Mouse (Mus musculus) heart, embryonic 12.5 days (tissue): ENCODE data around the gene Rin1. TPM values are rescaled to one million over a fixed set of nuclear protein-coding genes. Genes with fewer than 3 reads are reported as not detected.

ENCODE experiments used
- ATAC-seq: fragments of 200-750 bp; cut with Nextera tagmentation; 2 replicates; pipeline ENCODE4 v1.8.0; 2017; ENCODE audit warnings: moderate TSS enrichment, moderate library complexity; ENCODE audit not compliant: insufficient number of reproducible peaks, low FRiP score
- H3K27ac ChIP-seq: fragments of 300-500 bp; sonication (generic); 2 replicates; pipeline ENCODE4 v1.5.1; 2016; ENCODE audit warnings: mild to moderate bottlenecking, moderate library complexity; ENCODE audit not compliant: poor library complexity, severe bottlenecking
- H3K27me3 ChIP-seq: fragments of 300-500 bp; sonication (generic); replicated peaks from 2 replicates; pipeline ENCODE4 v1.6.1; 2016; ENCODE audit warnings: mild to moderate bottlenecking, moderate library complexity
- H3K36me3 ChIP-seq: fragments of 300-500 bp; sonication (generic); 2 replicates; pipeline ENCODE4 v1.6.1; 2016; ENCODE audit warnings: mild to moderate bottlenecking, moderate library complexity
- H3K4me1 ChIP-seq: fragments of 300-500 bp; sonication (generic); replicated peaks from 2 replicates; pipeline ENCODE4 v1.6.1; 2016; ENCODE audit warnings: mild to moderate bottlenecking
- H3K4me2 ChIP-seq: fragments of 300-500 bp; sonication (generic); 2 replicates; pipeline ENCODE4 v1.6.1; 2016; ENCODE audit warnings: mild to moderate bottlenecking, moderate library complexity
- H3K4me3 ChIP-seq: fragments of 300-500 bp; sonication (generic); 2 replicates; pipeline ENCODE4 v1.5.1; 2016; ENCODE audit warnings: mild to moderate bottlenecking
- H3K9ac ChIP-seq: fragments of 300-500 bp; sonication (generic); 2 replicates; pipeline ENCODE4 v1.6.1; 2016; ENCODE audit warnings: mild to moderate bottlenecking, moderate library complexity
- H3K9me3 ChIP-seq: fragments of 300-500 bp; sonication (generic); replicated peaks from 2 replicates; pipeline ENCODE4 v1.6.1; 2016; ENCODE audit warnings: mild to moderate bottlenecking, moderate library complexity
- WGBS: fragments of 180-500 bp; shearing (Covaris S2); methylation state at CpG from one replicate; pipeline ENCODE4 v1.1.7; 2016; 5-methylcytosine and 5-hydroxymethylcytosine counted together
- polyA plus RNA-seq: library from polyadenylated mRNA; unstranded; fragments of >200 nt; fragmentation: Nextera tagmentation; extraction: Ambion mirVana; gene quantifications from 2 replicates; pipeline ENCODE4 v1.2.1, GENCODE M21; 2016

Rin1 gene
- polyA plus RNA-seq, 1 experiment from 2014 or later = 6.2 TPM

GRCm38 (mm10) chr19:5023621-5024479, 26.4 kb upstream of the Rin1 start, which contains the start of gene Slc29a2:
TSS of gene Slc29a2 (plus strand) at chr19:5023860.
- WGBS = under 1% methylated on average over 62 of the region's 62 CpGs
- H3K36me3 ChIP-seq = peaks cover 31% of the 10 kb centered on the region
- no peaks in the 10 kb centered on the region; the same call in 1 of the 2 replicates for H3K4me1 ChIP-seq
- H3K4me2 ChIP-seq = peak within 1 kb of the TSS; percentile 72
- peak within 1 kb of the TSS; percentile 56 for H3K4me3 ChIP-seq
- H3K9ac ChIP-seq = peak within 1 kb of the TSS; percentile 82
- H3K27ac ChIP-seq = peak within 1 kb of the TSS; percentile 82
- peak; percentile 93 for ATAC-seq
- H3K9me3 ChIP-seq = no peaks in the 10 kb centered on the region
- H3K27me3 ChIP-seq = no peaks in the 10 kb centered on the region

- no peak overlapping the region for H3K4me3 ChIP-seq
- no peaks in the 10 kb centered on the region; the same call in 1 of the 2 replicates for H3K4me1 ChIP-seq
- no peak overlapping the region for H3K4me2 ChIP-seq
- ATAC-seq = no peak
- no peaks in the 10 kb centered on the region for H3K9me3 ChIP-seq
- peaks cover 54% of the 10 kb centered on the region for H3K36me3 ChIP-seq
- no peak overlapping the region for H3K27ac ChIP-seq
- WGBS = 89% methylated on average over 8 of the region's 8 CpGs
- H3K27me3 ChIP-seq = no peaks in the 10 kb centered on the region
- no peak overlapping the region for H3K9ac ChIP-seq
Observed at GRCm38 (mm10) chr19:5026111-5026510, 24.2 kb upstream of the Rin1 start.

GRCm38 (mm10) chr19:5032686-5033085, 17.6 kb upstream of the Rin1 start:
- peaks cover 44% of the 10 kb centered on the region for H3K36me3 ChIP-seq
- H3K9me3 ChIP-seq = no peaks in the 10 kb centered on the region
- no peak overlapping the region for H3K27ac ChIP-seq
- H3K4me3 ChIP-seq = no peak overlapping the region
- no peak for ATAC-seq
- no peaks in the 10 kb centered on the region for H3K4me1 ChIP-seq
- no peak overlapping the region for H3K4me2 ChIP-seq
- no peak overlapping the region for H3K9ac ChIP-seq
- H3K27me3 ChIP-seq = no peaks in the 10 kb centered on the region
- 75% methylated on average over 3 of the region's 3 CpGs for WGBS

- H3K9me3 ChIP-seq = no peaks in the 10 kb centered on the region
- no peaks in the 10 kb centered on the region for H3K27me3 ChIP-seq
- WGBS = 76% methylated on average over 4 of the region's 4 CpGs
- H3K4me2 ChIP-seq = no peak overlapping the region
- H3K27ac ChIP-seq = no peak overlapping the region
- ATAC-seq = no peak
- no peak overlapping the region for H3K4me3 ChIP-seq
- peaks cover 5% of the 10 kb centered on the region for H3K36me3 ChIP-seq
- peaks cover 19% of the 10 kb centered on the region for H3K4me1 ChIP-seq
- no peak overlapping the region for H3K9ac ChIP-seq
Observed at GRCm38 (mm10) chr19:5036577-5036976, 13.7 kb upstream of the Rin1 start.

DNA sequence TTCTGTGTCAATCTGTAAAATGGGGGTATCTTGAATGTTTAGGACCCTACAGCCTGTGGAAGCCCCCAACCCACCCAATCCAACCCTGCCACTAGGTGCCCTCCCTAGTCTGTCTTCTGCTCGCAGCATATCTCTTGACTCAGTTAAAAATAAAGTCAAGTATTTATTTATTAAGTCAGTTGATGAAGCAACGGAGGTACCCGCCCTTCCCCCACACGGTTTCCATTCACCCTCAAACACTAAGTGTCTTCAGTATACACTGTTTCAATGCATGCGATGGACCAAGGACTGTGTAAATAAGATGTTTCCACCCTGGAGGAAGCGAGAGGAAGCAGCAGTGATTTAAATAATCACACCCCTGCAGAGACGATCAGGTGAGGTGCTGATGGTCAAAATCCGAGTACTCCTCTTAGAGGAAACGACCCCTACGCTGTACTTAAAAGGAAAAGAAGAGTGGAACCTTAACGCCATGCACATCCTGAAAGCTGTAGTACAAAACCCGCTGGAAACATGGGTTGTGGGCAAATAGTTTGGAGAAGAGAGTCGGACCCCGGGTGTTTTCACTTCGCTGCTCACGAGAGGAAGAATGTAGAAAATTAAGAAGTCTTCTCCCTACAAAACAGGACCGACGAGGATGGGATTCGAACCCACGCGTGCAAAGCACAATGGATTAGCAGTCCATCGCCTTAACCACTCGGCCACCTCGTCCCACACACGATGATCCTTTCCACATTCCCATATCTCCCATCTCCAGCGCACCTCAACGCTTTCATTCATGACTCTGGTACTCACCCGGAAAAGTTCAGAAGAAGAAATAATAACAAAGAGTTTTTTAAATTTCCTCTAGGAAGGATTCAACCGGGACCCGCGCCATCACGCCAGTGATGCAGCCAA, 12.4 kb upstream of the Rin1 start:
- peak overlapping the region; percentile 80 for H3K4me3 ChIP-seq
- 0 out of 2 replicates have a peak, but pooled peaks have one; percentile 19 for ATAC-seq
- H3K27me3 ChIP-seq = no peaks in the 10 kb centered on the region
- H3K9ac ChIP-seq = peak overlapping the region; percentile 95
- peak overlapping the region; percentile 100 for H3K4me2 ChIP-seq
- peaks cover 25% of the 10 kb centered on the region for H3K4me1 ChIP-seq
- peak overlapping the region; percentile 60 for H3K27ac ChIP-seq
- no peaks in the 10 kb centered on the region for H3K9me3 ChIP-seq
- 5% methylated on average over 32 of the region's 32 CpGs for WGBS
- H3K36me3 ChIP-seq = peaks cover 5% of the 10 kb centered on the region; the same call in 1 of the 2 replicates

DNA sequence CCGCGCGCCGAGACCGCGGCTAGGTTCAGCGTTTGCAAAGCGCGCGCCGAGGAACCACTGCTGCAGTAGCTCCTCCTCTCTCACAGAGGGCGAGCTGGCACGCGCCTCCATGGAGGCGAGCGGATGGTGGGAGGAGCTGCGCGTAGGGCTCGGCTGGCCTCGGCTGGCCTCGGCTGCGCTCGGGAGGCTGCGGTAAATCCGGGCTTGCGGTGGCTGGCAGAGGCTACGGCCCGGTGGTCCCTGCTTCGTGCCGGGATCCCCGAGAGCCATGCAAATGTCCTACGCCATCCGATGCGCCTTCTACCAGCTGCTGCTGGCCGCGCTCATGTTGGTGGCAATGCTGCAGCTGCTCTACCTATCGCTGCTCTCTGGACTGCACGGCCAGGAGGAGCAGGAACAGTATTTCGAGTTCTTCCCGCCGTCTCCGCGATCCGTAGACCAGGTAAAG, 11.5 kb upstream of the Rin1 start, which contains the start of the genes B4gat1 and AC124502.3:
Gene B4gat1 (plus strand): TSS at position 118 of the 448 bp plus-strand sequence.
Gene AC124502.3 (plus strand): TSS at position 183 of the 448 bp plus-strand sequence.
- H3K9me3 ChIP-seq = no peaks in the 10 kb centered on the region
- H3K27ac ChIP-seq = peak within 1 kb of the TSS; percentile 60
- H3K36me3 ChIP-seq = peaks cover 7% of the 10 kb centered on the region
- under 1% methylated on average over 44 of the region's 44 CpGs for WGBS
- H3K4me2 ChIP-seq = peak within 1 kb of the TSS; percentile 100
- H3K4me1 ChIP-seq = peaks cover 25% of the 10 kb centered on the region
- peak within 1 kb of the TSS; percentile 95 for H3K9ac ChIP-seq
- no peaks in the 10 kb centered on the region for H3K27me3 ChIP-seq
- ATAC-seq = peak; percentile 85
- H3K4me3 ChIP-seq = peak within 1 kb of the TSS; percentile 80

DNA sequence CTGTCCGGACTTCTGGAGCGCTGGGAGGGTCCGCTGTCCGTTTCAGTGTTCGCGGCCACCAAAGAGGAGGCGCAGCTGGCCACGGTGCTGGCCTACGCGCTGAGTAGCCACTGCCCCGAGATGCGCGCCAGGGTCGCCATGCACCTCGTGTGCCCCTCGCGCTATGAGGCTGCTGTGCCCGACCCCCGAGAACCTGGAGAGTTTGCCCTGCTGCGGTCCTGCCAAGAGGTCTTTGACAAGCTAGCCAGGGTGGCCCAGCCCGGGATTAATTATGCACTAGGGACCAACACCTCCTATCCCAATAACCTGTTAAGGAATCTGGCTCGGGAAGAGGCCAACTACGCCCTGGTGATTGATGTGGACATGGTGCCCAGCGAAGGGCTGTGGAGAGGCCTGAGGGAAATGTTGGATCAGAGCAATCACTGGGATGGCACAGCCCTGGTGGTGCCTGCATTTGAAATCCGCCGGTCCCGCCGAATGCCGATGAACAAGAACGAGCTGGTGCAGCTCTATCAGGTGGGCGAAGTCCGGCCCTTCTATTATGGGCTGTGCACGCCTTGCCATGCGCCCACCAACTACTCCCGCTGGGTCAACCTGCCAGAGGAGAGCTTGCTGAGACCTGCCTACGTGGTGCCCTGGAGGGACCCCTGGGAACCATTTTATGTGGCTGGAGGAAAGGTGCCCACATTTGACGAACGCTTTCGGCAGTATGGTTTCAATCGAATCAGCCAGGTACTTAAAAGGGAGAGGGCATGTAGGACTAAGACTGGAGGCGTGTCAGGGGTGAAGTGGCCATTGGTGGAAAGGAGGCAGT, 10.8 kb upstream of the Rin1 start:
- 15% methylated on average over 41 of the region's 41 CpGs for WGBS
- Histone ChIP-seq H3K36me3 (peaks cover 11% of the 10 kb centered on the region), H3K9ac (peak overlapping the region; percentile 95), H3K9me3 (no peaks in the 10 kb centered on the region), H3K4me2 (peak overlapping the region; percentile 100), H3K27me3 (no peaks in the 10 kb centered on the region), H3K4me1 (peaks cover 25% of the 10 kb centered on the region), H3K27ac (peak overlapping the region; percentile 60; the same call in 1 of the 2 replicates), H3K4me3 (peak overlapping the region; percentile 80)
- ATAC-seq = peak; percentile 6; the same call in 1 of the 2 replicates

DNA sequence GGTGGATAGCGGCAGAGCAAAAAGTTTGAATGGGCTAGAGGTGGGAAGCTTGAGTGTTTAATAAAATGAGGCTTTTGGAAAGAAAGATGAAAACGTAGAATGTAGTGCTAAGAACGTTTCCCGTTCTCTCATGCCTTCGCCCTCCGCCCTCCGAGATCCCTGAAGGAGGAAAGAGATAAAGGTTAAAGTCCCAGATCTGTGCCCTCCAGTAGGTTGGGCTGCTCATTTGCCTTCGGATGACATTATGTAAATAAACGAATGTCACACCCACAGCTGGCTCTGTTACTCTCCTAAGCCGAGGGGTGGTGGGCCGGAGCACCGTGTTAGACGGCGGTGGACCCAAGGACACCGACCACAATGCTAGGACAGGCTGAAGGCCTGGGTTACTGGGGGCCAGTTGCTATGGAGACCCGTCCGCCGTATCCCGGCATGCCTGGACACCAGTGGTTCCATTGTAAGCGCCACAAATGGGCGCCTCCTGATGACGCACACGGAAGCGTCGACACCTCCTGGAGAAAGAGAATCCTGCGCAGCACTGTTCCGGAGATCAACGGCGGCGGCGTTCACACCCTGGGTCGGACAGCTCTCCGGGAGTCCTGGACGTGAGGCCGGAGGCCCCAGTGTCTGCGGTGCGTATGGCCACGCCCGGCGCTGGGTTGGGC, 9.3 kb upstream of the Rin1 start, which contains the start of gene Brms1:
Gene Brms1 (plus strand): TSS at position 493 of the 662 bp plus-strand sequence.
- Histone ChIP-seq H3K9ac (peak within 1 kb of the TSS; percentile 86), H3K4me3 (peak within 1 kb of the TSS; percentile 63), H3K27ac (peak within 1 kb of the TSS; percentile 72), H3K4me1 (peaks cover 25% of the 10 kb centered on the region), H3K36me3 (peaks cover 16% of the 10 kb centered on the region), H3K27me3 (no peaks in the 10 kb centered on the region), H3K4me2 (peak within 1 kb of the TSS; percentile 100), H3K9me3 (no peaks in the 10 kb centered on the region)
- 4% methylated on average over 40 of the region's 40 CpGs for WGBS
- ATAC-seq = peak; percentile 74

GRCm38 (mm10) chr19:5041588-5041987, 8.7 kb upstream of the Rin1 start:
- Histone ChIP-seq H3K27ac (peak overlapping the region; percentile 72; the same call in 1 of the 2 replicates), H3K9ac (peak overlapping the region; percentile 86), H3K36me3 (peaks cover 22% of the 10 kb centered on the region), H3K4me3 (peak overlapping the region; percentile 63), H3K4me2 (peak overlapping the region; percentile 100), H3K9me3 (no peaks in the 10 kb centered on the region), H3K4me1 (peaks cover 25% of the 10 kb centered on the region), H3K27me3 (no peaks in the 10 kb centered on the region)
- WGBS = 2% methylated on average over 16 of the region's 16 CpGs
- ATAC-seq = no peak

- H3K4me3 ChIP-seq = no peak overlapping the region
- H3K4me1 ChIP-seq = peaks cover 23% of the 10 kb centered on the region
- ATAC-seq = no peak
- WGBS = 68% methylated on average over 4 of the region's 4 CpGs
- no peak overlapping the region for H3K4me2 ChIP-seq
- H3K9ac ChIP-seq = no peak overlapping the region
- no peak overlapping the region for H3K27ac ChIP-seq
- H3K27me3 ChIP-seq = no peaks in the 10 kb centered on the region
- H3K36me3 ChIP-seq = peaks cover 52% of the 10 kb centered on the region
- no peaks in the 10 kb centered on the region for H3K9me3 ChIP-seq
Observed at GRCm38 (mm10) chr19:5045531-5045930, 4.8 kb upstream of the Rin1 start.
